Mouse (Mus musculus) forebrain, embryonic 13.5 days (tissue): ENCODE measurements around the gene Snx33. TPM values are rescaled to one million over a fixed set of nuclear protein-coding genes. Genes with fewer than 3 reads are reported as not detected.

ENCODE experiments used
- ATAC-seq: fragments of 200-750 bp; cut with Nextera tagmentation; 2 replicates; pipeline ENCODE4 v1.8.0; 2017
- H3K27ac ChIP-seq: fragments of 300-500 bp; sonication (generic); 2 replicates; pipeline ENCODE4 v1.5.1; 2015; ENCODE audit warnings: inconsistent platforms, mild to moderate bottlenecking, moderate library complexity
- H3K27me3 ChIP-seq: fragments of 300-500 bp; sonication (generic); 2 replicates; pipeline ENCODE4 v1.6.1; 2015; ENCODE audit warnings: mild to moderate bottlenecking, inconsistent platforms
- H3K36me3 ChIP-seq: fragments of 300-500 bp; sonication (generic); 2 replicates; pipeline ENCODE4 v1.6.1; 2015; ENCODE audit warnings: mild to moderate bottlenecking, inconsistent platforms; ENCODE audit not compliant: poor library complexity, severe bottlenecking
- H3K4me1 ChIP-seq: fragments of 300-500 bp; sonication (generic); 2 replicates; pipeline ENCODE4 v1.6.1; 2015; ENCODE audit warnings: inconsistent platforms
- H3K4me2 ChIP-seq: fragments of 300-500 bp; sonication (generic); 2 replicates; pipeline ENCODE4 v1.6.1; 2015; ENCODE audit warnings: inconsistent platforms, mild to moderate bottlenecking, moderate library complexity
- H3K4me3 ChIP-seq: fragments of 300-500 bp; sonication (generic); 2 replicates; pipeline ENCODE4 v1.5.1; 2015; ENCODE audit warnings: mild to moderate bottlenecking, inconsistent platforms
- H3K9ac ChIP-seq: fragments of 300-500 bp; sonication (generic); 2 replicates; pipeline ENCODE4 v1.6.1; 2015; ENCODE audit warnings: mild to moderate bottlenecking, inconsistent platforms
- H3K9me3 ChIP-seq: fragments of 300-500 bp; sonication (generic); replicated peaks from 2 replicates; pipeline ENCODE4 v1.6.1; 2016; ENCODE audit warnings: inconsistent platforms
- WGBS: fragments of 180-500 bp; shearing (Covaris S2); methylation state at CpG from one replicate; pipeline ENCODE4 v1.1.7; 2015; 5-methylcytosine and 5-hydroxymethylcytosine counted together
- polyA plus RNA-seq: library from polyadenylated mRNA; unstranded; fragments of >200 nt; fragmentation: Nextera tagmentation; extraction: Ambion mirVana; gene quantifications from 2 replicates; pipeline ENCODE4 v1.2.1, GENCODE M21; 2015

Gene Snx33
- polyA plus RNA-seq, 1 experiment from 2014 or later: 2.6 TPM

GRCm38 (mm10) chr9:56870778-56871177 is 57.4 kb downstream of the Snx33 start:
- Histone ChIP-seq H3K36me3 (no peaks in the 10 kb centered on the region), H3K4me3 (no peak overlapping the region), H3K4me1 (peaks cover 14% of the 10 kb centered on the region), H3K9me3 (no peaks in the 10 kb centered on the region), H3K9ac (no peak overlapping the region), H3K4me2 (no peak overlapping the region), H3K27ac (no peak overlapping the region), H3K27me3 (peaks cover 8% of the 10 kb centered on the region)
- no peak for ATAC-seq
- WGBS: 85% methylated on average over 10 of the region's 10 CpGs

GRCm38 (mm10) chr9:56869552-56869951 is 58.6 kb downstream of the Snx33 start:
- H3K27ac ChIP-seq: no peak overlapping the region
- 75% methylated on average over 13 of the region's 13 CpGs for WGBS
- no peak for ATAC-seq
- H3K9me3 ChIP-seq: no peaks in the 10 kb centered on the region
- no peak overlapping the region for H3K4me2 ChIP-seq
- no peak overlapping the region for H3K9ac ChIP-seq
- H3K27me3 ChIP-seq: peaks cover 20% of the 10 kb centered on the region
- peaks cover 20% of the 10 kb centered on the region for H3K4me1 ChIP-seq
- H3K36me3 ChIP-seq: no peaks in the 10 kb centered on the region
- no peak overlapping the region for H3K4me3 ChIP-seq

- Histone ChIP-seq H3K4me3 (no peak overlapping the region), H3K27ac (peak overlapping the region; percentile 57), H3K36me3 (no peaks in the 10 kb centered on the region), H3K4me1 (peaks cover 28% of the 10 kb centered on the region), H3K27me3 (peaks cover 33% of the 10 kb centered on the region), H3K9me3 (no peaks in the 10 kb centered on the region), H3K4me2 (no peak overlapping the region), H3K9ac (no peak overlapping the region)
- ATAC-seq: peak; percentile 96
- 30% methylated on average over 6 of the region's 6 CpGs for WGBS
These were observed 59.9 kb downstream of the Snx33 start for GRCm38 (mm10) chr9:56868292-56868691.

Other genes starting within 250 kb of the Snx33 start
- gene Lingo1, start 131.9 kb downstream of the Snx33 start, polyA plus RNA-seq: 10.9 and 13.7 TPM in 2 replicates
- 0.44 TPM in 1 of 2 replicates, not detected in the other for gene Odf3l1, start 63.7 kb downstream of the Snx33 start, polyA plus RNA-seq
- gene Cspg4, start 63.3 kb downstream of the Snx33 start, polyA plus RNA-seq: 3.0 and 3.1 TPM in 2 replicates
- 86.6 and 89.0 TPM in 2 replicates for gene Imp3, start 9.1 kb upstream of the Snx33 start, polyA plus RNA-seq
- gene Snupn, start 22.5 kb upstream of the Snx33 start, polyA plus RNA-seq: 30.0 and 33.7 TPM in 2 replicates
- 20.0 and 20.7 TPM in 2 replicates for gene Ptpn9, start 66.6 kb upstream of the Snx33 start, polyA plus RNA-seq
- 33.8 and 43.9 TPM in 2 replicates for gene Sin3a, start 143.7 kb upstream of the Snx33 start, polyA plus RNA-seq
- gene Man2c1, start 202.3 kb upstream of the Snx33 start, polyA plus RNA-seq: 51.6 and 54.3 TPM in 2 replicates
- gene Neil1, start 219.9 kb upstream of the Snx33 start, polyA plus RNA-seq: 6.5 and 8.2 TPM in 2 replicates
- 155 and 164 TPM in 2 replicates for gene Commd4, start 230.0 kb upstream of the Snx33 start, polyA plus RNA-seq